Mouse (Mus musculus) embryo, embryonic 11.5 days (tissue): ENCODE measurements at regions not wholly inside any gene's neighbourhood (a gene's known extent, or its start where the extent isn't known, plus 50 kb on each side); places are given as distances from the start of the nearest gene placed in this dataset.

Experiments
- DNase-seq: peaks from one replicate; pipeline ENCODE4 v3.0.0-alpha.2; 2012; ENCODE audit warnings: low read depth, low spot score

DNA sequence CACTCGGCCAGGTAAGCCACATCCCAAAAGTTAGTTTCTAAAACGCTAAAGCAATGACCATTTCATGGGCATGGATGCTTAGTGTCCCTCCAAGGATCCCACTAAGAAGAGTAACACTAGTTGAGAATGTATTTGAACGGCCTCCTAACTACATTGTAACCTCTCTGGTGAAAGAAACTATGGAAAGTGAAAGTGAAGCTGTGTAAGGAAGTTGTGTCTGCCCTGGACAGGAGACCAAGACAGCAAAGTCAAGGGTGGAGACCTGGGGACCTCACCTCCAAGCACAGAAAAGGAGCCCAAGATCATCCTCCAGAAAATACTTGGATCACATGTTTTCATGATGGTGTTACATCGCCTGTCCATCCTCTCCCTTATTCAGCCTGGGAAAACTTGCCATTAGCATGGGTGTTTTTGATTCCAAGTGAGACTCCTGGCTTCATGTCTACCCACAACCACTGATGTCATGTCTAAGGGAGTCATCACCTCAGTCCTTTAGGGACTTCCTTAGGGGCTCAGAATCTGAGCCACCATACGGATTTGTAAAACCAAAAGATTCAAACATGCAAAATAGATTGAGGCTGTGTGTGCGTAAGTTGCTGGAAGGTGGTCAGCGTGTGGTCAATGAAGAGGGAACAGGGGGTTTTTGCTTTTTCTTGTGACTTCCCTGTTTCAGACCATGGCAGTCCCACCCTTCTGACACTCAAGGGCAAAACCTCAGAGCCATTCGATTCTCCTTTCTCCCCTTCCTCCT, 62.4 kb upstream of the 1700016C15Rik start:
- DNase-seq = no peak

DNA sequence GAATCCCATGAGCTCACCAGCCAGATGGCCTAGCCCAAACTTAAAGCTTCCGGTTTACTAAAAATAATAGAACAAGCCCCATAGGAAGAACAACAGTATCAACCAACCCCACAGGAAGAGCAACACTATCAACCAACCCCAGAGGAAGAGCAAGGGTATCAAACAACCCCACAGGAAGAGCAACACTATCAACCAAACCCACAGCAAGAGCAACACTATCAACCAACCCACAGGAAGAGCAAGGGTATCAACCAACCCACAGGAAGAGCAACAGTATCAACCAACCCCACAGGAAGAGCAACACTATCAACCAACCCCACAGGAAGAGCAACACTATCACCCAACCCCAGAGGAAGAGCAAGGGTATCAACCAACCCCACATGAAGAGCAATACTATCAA, 59.0 kb upstream of the 1700016C15Rik start:
- DNase-seq = no peak

DNA sequence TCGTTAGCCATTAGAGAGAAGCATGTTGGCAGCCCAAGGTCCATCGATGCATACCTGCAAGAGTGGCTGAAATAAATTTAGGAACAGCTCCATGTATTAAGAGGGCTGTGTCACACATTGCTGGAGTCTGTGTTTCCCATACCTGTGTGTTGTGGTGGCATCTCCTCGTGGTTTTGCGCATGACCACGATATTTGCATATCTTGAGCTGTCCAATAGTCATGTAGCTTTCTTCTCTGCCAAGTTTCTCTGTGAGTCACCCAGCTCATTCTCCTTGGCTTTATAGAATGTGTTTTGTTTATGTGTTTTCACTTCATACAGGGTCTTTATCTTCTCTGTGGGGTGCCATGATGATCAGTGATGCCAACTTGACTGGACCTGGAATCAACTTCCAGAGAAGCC, 53.0 kb upstream of the 1700016C15Rik start:
- no peak for DNase-seq

DNA sequence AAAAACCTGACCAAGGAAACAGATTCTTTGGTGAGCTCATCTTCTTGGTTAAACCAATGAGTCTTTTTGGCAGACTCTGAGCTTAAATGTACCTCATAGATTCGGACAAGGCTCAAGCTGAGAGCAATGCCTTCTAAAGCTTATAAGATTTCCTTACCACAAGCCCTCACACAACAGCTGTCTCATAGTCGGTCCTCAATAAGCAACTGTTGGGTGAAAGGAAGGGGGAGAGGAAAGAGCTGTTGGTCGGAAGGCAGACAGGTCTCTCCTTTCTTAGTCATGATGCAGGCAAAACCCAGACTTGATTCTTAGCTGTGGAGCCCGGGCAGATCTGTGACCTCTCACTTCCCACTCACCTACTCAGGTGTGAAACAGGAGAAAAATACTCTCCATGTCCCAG, 50.8 kb upstream of the 1700016C15Rik start:
- DNase-seq = no peak
